Mouse (Mus musculus): ENCODE results near the gene Myo6. TPM values are rescaled to one million over a fixed set of nuclear protein-coding genes. Genes with fewer than 3 reads are reported as not detected.

Myo6 gene
- polyA plus RNA-seq, 1 experiment from 2014 or later: 11.0 TPM

DNA sequence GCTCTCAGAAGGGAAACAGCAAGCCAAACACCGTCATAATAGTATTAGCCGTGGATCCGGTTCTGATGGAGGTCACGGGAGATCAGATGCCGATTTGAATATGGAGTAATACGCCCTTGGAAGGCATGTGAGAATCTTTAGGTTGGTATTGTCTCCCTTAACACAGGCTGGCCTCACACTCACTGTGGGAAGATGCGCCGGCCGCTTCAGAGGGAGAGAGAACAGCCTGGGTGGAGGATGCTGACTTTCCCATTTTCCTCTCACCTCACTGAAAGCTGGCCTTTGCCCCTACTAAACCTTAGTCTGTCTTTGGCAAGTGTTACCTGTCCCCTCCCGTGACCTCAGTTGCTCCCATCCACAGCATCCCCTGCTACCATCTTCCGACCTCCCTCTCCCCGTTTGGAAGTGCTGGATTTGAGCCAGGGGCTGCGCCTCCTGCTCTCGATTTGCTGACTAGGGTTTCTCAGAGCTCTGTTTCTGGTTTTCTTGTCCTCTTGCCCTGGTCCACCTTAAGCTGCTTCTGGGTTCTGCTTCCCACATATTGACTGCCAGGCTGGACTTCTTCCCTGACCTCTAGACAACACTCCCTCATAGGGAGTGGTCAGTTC, 169.3 kb downstream of the Myo6 start:
- WGBS: 77% methylated on average over 14 of the region's 14 CpGs
- no peaks in the 10 kb centered on the region for H3K36me3 ChIP-seq (ENCODE audit: control insufficient read depth, insufficient read depth, low read length)
- no peak for DNase-seq (ENCODE audit: low spot score)
- no peaks in the 10 kb centered on the region for H3K27me3 ChIP-seq (ENCODE audit: control insufficient read depth, insufficient read depth, low read length)
- H3K4me1 ChIP-seq (replicated peaks; ENCODE audit: control insufficient read depth, insufficient read depth, low read length): no peaks in the 10 kb centered on the region
- no peaks in the 10 kb centered on the region for H3K9me3 ChIP-seq (ENCODE audit: control insufficient read depth, low read length)
- H3K4me3 ChIP-seq (ENCODE audit: low read depth, low read length): no peak overlapping the region
- no peak overlapping the region for H3K9ac ChIP-seq (ENCODE audit: low read length)
- ATAC-seq (replicated peaks; ENCODE audit: low FRiP score): no peak
- no peak overlapping the region for H3K27ac ChIP-seq (ENCODE audit: low read depth, low read length)
- no peak overlapping the region for H3K4me2 ChIP-seq (ENCODE audit: low read depth, low read length, severe bottlenecking)

DNA sequence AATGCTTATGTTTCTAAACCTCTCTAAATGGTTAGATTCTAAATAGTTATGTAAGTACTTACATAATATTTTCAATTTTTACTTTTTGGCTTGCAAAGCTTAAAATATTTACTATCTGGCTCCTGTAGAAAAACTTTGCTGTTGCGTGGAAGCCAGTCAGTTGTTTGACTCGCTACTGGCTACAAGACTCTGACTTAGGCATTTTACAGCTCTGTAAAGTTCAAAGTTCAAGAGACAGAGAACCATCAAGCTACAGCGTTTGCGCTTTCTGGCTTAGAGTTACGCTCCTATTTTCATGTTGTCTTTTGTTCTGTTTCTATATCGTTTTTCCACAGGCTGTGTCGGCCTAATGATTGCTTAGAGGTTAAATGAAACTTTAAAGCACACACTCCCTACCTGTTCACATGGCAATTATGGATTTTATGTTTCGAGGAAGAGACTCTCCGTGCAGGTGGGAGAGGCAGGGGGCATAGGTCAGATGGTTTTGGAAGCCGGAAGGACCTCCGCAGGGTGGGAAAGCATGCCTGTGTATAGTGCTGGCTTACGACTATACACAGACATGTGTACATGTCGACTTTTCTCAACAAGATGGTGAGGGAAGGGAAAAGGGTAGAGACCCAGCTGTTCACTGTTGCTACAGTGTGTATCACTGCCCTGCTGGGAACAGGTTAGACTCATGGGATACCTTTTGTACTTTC, 171.0 kb downstream of the Myo6 start:
- Histone ChIP-seq H3K27ac (ENCODE audit: low read depth, low read length) (no peak overlapping the region), H3K4me2 (ENCODE audit: low read depth, low read length, severe bottlenecking) (no peak overlapping the region), H3K9me3 (ENCODE audit: control insufficient read depth, low read length) (no peaks in the 10 kb centered on the region), H3K27me3 (ENCODE audit: control insufficient read depth, insufficient read depth, low read length) (no peaks in the 10 kb centered on the region), H3K9ac (ENCODE audit: low read length) (no peak overlapping the region), H3K36me3 (ENCODE audit: control insufficient read depth, insufficient read depth, low read length) (no peaks in the 10 kb centered on the region), H3K4me3 (ENCODE audit: low read depth, low read length) (no peak overlapping the region), H3K4me1 (replicated peaks; ENCODE audit: control insufficient read depth, insufficient read depth, low read length) (no peaks in the 10 kb centered on the region)
- 89% methylated on average over 13 of the region's 13 CpGs for whole genome bisulfite sequencing
- DNase-seq (ENCODE audit: low spot score) (no peak), ATAC-seq (replicated peaks; ENCODE audit: low FRiP score) (no peak)

DNA sequence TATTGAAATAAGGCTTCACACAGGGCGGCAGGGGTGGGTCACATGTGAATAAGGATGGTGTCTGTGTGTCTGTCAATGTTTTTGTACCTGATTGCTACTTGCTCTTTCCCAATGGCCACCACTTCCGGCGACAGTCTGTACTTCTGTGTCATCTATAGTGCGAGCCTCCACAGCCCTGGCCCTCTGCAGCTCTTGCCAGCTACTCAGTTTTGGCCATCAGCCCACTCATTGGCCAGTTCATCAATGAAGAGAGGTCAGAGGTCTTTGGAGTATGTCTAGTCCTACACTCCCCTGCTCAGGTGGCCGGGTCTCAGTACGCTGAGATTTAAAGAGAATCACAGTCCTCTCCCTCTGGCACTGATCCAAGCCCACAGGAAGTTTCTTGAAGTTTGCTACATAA, 173.2 kb downstream of the Myo6 start:
- H3K4me2 ChIP-seq (ENCODE audit: low read depth, low read length, severe bottlenecking): no peak overlapping the region
- no peak overlapping the region for H3K27ac ChIP-seq (ENCODE audit: low read depth, low read length)
- H3K4me3 ChIP-seq (ENCODE audit: low read depth, low read length): no peak overlapping the region
- 85% methylated on average over 6 of the region's 6 CpGs for WGBS
- no peaks in the 10 kb centered on the region for H3K36me3 ChIP-seq (ENCODE audit: control insufficient read depth, insufficient read depth, low read length)
- DNase-seq (ENCODE audit: low spot score): no peak
- no peaks in the 10 kb centered on the region for H3K27me3 ChIP-seq (ENCODE audit: control insufficient read depth, insufficient read depth, low read length)
- ATAC-seq (replicated peaks; ENCODE audit: low FRiP score): no peak
- H3K9ac ChIP-seq (ENCODE audit: low read length): no peak overlapping the region
- no peaks in the 10 kb centered on the region for H3K4me1 ChIP-seq (replicated peaks; ENCODE audit: control insufficient read depth, insufficient read depth, low read length)
- no peaks in the 10 kb centered on the region for H3K9me3 ChIP-seq (ENCODE audit: control insufficient read depth, low read length)

DNA sequence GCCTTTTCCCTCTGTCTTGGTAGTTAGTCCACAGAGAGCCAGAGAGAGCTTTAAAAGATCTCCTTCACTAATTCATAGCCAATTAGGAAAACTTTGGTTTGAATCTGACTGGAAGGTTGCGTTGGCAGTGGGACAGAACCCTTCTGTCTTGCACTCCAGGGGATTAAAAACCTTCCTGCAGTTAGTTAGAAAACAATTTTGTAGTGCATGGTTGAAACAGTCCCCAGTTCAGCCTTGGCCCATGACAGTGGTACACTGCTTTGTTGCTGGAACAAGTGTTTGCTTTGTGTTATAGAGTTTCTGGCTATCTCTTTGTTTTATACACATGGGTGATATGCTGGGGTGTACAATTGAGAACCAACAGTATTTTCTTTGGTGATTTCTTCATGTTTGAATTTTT, 176.1 kb downstream of the Myo6 start:
- no peak for DNase-seq (ENCODE audit: low spot score)
- ATAC-seq (replicated peaks; ENCODE audit: low FRiP score): no peak
- Histone ChIP-seq H3K27ac (ENCODE audit: low read depth, low read length) (no peak overlapping the region), H3K4me2 (ENCODE audit: low read depth, low read length, severe bottlenecking) (no peak overlapping the region), H3K36me3 (ENCODE audit: control insufficient read depth, insufficient read depth, low read length) (no peaks in the 10 kb centered on the region), H3K9me3 (ENCODE audit: control insufficient read depth, low read length) (no peaks in the 10 kb centered on the region), H3K4me1 (replicated peaks; ENCODE audit: control insufficient read depth, insufficient read depth, low read length) (no peaks in the 10 kb centered on the region), H3K27me3 (ENCODE audit: control insufficient read depth, insufficient read depth, low read length) (no peaks in the 10 kb centered on the region), H3K4me3 (ENCODE audit: low read depth, low read length) (no peak overlapping the region), H3K9ac (ENCODE audit: low read length) (no peak overlapping the region)
- 56% methylated on average over 1 of the region's 1 CpGs for WGBS

DNA sequence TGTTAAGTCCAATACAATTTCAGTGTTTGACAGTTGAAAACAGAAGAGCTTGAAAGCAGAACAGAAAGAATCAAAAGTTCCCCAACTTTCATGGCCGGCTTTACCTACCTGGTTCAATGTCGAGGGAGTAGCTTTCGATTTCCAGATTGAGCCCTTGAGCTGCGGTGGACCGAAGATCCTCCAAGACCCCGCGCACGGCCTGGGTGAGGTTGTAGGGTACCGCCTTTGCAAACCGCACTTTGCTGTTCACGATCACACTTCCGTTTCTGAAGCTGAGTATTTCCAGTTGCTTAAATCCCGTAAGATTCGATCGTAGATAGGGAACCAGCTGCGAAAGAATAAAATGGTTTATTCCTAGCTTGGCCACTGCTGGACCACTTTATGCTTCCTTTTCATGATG, 176.9 kb downstream of the Myo6 start:
- WGBS: 95% methylated on average over 16 of the region's 16 CpGs
- Histone ChIP-seq H3K27ac (ENCODE audit: low read depth, low read length) (no peak overlapping the region), H3K4me1 (replicated peaks; ENCODE audit: control insufficient read depth, insufficient read depth, low read length) (no peaks in the 10 kb centered on the region), H3K4me2 (ENCODE audit: low read depth, low read length, severe bottlenecking) (no peak overlapping the region), H3K27me3 (ENCODE audit: control insufficient read depth, insufficient read depth, low read length) (no peaks in the 10 kb centered on the region), H3K9me3 (ENCODE audit: control insufficient read depth, low read length) (no peaks in the 10 kb centered on the region), H3K9ac (ENCODE audit: low read length) (no peak overlapping the region), H3K4me3 (ENCODE audit: low read depth, low read length) (no peak overlapping the region), H3K36me3 (ENCODE audit: control insufficient read depth, insufficient read depth, low read length) (no peaks in the 10 kb centered on the region)
- no peak for ATAC-seq (replicated peaks; ENCODE audit: low FRiP score)
- no peak for DNase-seq (ENCODE audit: low spot score)

DNA sequence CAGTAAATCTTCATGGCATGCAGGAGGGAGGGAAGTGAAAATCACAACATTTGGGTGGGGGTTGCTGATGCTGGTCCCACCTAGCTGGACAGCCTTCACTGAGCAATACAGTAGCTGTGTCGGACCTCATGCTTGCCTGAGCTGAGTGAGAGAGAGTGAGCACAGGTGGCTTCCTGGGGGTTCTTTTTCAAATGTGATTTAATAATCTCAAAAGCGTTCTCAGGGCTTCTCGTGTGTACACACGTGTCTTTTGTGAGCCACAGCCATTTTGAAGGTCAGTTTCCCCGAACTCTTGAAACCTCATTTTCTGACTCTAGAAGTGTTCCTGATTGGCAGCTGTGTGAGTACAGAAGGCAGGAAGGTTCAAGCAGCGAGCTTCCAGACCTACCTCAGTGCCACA, 177.7 kb downstream of the Myo6 start:
- Histone ChIP-seq H3K4me1 (replicated peaks; ENCODE audit: control insufficient read depth, insufficient read depth, low read length) (no peaks in the 10 kb centered on the region), H3K27ac (ENCODE audit: low read depth, low read length) (no peak overlapping the region), H3K9me3 (ENCODE audit: control insufficient read depth, low read length) (no peaks in the 10 kb centered on the region), H3K9ac (ENCODE audit: low read length) (no peak overlapping the region), H3K27me3 (ENCODE audit: control insufficient read depth, insufficient read depth, low read length) (no peaks in the 10 kb centered on the region), H3K36me3 (ENCODE audit: control insufficient read depth, insufficient read depth, low read length) (no peaks in the 10 kb centered on the region), H3K4me2 (ENCODE audit: low read depth, low read length, severe bottlenecking) (no peak overlapping the region), H3K4me3 (ENCODE audit: low read depth, low read length) (no peak overlapping the region)
- DNase-seq (ENCODE audit: low spot score): no peak
- WGBS: 89% methylated on average over 6 of the region's 6 CpGs
- no peak for ATAC-seq (replicated peaks; ENCODE audit: low FRiP score)

DNA sequence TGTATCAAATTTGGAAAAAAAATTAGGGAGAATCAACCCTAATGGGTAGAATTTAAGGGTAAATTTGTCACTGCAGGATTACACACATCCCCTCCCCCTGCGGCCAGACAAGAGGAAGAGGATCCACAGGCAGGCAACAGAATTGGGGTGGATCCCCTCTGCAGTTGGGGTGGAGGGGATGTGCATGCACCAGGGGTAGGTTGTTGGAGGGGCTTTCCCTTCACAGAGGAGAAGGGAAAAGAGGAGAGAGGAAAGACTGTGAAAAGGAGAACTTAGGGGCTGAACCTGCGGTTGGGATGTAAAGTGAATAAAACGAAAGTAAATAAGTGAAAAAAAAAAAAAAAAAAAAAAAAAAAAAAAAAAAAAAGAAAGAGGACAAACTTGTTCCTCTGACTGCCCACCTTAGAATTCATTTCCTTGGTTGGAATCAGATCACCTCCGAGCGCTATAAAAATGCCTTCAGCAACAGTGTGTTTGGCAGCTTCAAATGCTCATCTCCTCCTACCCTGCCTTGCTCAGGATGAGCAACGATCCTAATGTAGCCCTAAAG, 179.7 kb downstream of the Myo6 start:
- ATAC-seq (replicated peaks; ENCODE audit: low FRiP score): no peak
- Histone ChIP-seq H3K9ac (ENCODE audit: low read length) (no peak overlapping the region), H3K4me2 (ENCODE audit: low read depth, low read length, severe bottlenecking) (no peak overlapping the region), H3K9me3 (ENCODE audit: control insufficient read depth, low read length) (no peaks in the 10 kb centered on the region), H3K4me3 (ENCODE audit: low read depth, low read length) (no peak overlapping the region), H3K36me3 (ENCODE audit: control insufficient read depth, insufficient read depth, low read length) (no peaks in the 10 kb centered on the region), H3K27me3 (ENCODE audit: control insufficient read depth, insufficient read depth, low read length) (no peaks in the 10 kb centered on the region), H3K27ac (ENCODE audit: low read depth, low read length) (no peak overlapping the region), H3K4me1 (replicated peaks; ENCODE audit: control insufficient read depth, insufficient read depth, low read length) (no peaks in the 10 kb centered on the region)
- DNase-seq (ENCODE audit: low spot score): no peak
- WGBS: 92% methylated on average over 6 of the region's 6 CpGs

DNA sequence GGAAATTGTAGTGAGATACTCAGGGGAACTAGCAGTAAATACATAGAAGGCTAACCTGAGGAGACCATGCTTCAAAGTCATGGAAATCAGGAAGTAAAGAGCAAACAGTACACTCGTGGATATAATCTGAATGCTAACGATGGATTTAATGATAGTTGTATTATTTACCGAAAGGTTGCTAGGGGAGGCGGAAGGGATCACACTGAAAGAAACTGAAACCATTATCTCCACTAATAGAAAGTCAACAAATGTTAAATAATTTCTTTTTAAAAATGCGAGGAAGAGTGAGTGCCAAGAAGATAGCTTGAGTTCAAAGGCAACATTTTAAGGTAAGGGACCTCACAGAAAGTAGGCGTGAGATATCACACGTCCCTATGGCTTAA, 186.5 kb downstream of the Myo6 start:
- Histone ChIP-seq H3K9ac (ENCODE audit: low read length) (no peak overlapping the region), H3K4me3 (ENCODE audit: low read depth, low read length) (no peak overlapping the region), H3K9me3 (ENCODE audit: control insufficient read depth, low read length) (no peaks in the 10 kb centered on the region), H3K4me2 (ENCODE audit: low read depth, low read length, severe bottlenecking) (peak overlapping the region; percentile 24), H3K36me3 (ENCODE audit: control insufficient read depth, insufficient read depth, low read length) (no peaks in the 10 kb centered on the region), H3K27me3 (ENCODE audit: control insufficient read depth, insufficient read depth, low read length) (no peaks in the 10 kb centered on the region; the same call in 1 of the 2 replicates), H3K4me1 (replicated peaks; ENCODE audit: control insufficient read depth, insufficient read depth, low read length) (0 out of 2 replicates have a peak, but pooled peaks cover 2% of the 10 kb centered on the region), H3K27ac (ENCODE audit: low read depth, low read length) (no peak overlapping the region)
- 44% methylated on average over 7 of the region's 7 CpGs for WGBS
- ATAC-seq (replicated peaks; ENCODE audit: low FRiP score) (no peak), DNase-seq (ENCODE audit: low spot score) (no peak)
